Mouse (Mus musculus) left cerebral cortex, postnatal 25 days (tissue): Measurements from ENCODE around the gene Fuk. TPM values are rescaled to one million over a fixed set of nuclear protein-coding genes. Genes with fewer than 3 reads are reported as not detected.
"Not testable (repeated sequence)": the region's sequence is repeated elsewhere in the genome, so short reads cannot be mapped to it uniquely, and the experiment has no call there.

Experiments used
- DNase-seq, 2 experiments: peaks; one replicate each; pipeline ENCODE4 v3.0.0; 2022; ENCODE audit warnings: low spot score in 2 of 2, mixed read lengths in 1 of 2
- intact Hi-C: fragments of 180-260 bp; cut with DNase I; formaldehyde crosslinking; loops from one replicate; pipeline ENCODE4 v1.15.1; 2025
- total RNA-seq, 2 experiments: library from RNA; stranded (reverse); gene quantifications; 2 replicates each; pipeline ENCODE4 v1.2.3; 2021

The Fuk gene
- total RNA-seq, 2 experiments from 2014 or later = 15.9 to 19.0 TPM

- DNase-seq = no peak
- intact Hi-C loops = loop anchor here (2.0 kb wide), 1 partner anchor 15 kb away; no protein-coding TSS in a partner anchor
Measured at GRCm38 (mm10) chr8:110920032-110920772, 17.9 kb upstream of the Fuk start.

DNA sequence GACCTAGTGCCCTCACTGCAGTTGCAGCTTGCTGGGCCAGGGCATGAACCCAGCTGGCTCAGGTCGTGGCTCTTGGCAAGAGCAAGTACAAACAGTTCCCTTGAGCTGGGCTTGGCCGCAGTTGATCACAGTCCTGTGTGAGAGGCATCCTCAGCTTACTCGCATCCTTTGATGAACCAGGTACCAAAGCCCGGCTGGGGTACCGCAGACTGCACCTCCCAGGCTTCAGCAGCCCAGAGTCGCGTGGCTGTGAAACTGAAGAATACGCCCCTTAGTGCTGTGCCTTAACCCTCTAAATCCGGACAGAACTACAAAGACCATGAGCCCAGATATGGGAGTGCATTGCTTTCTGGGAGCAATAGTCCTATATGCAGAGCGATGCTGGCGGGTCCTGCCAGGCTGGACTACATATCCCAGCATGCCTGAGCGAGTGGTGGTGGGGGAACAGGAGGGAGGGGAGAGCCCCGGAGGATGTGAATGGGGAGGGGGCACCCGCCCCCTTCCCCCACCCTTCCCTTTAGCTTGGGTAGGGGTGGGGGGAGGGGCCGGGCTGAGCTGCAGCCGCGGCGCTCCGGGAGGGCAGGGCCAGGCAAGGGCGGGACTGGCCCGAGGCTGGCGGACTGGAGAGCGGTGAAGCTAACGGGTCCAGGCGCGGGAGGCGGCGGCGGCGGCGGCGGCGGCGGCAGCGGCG lies 17.2 kb upstream of the Fuk start, which contains the start of gene St3gal2:
St3gal2 (plus strand) TSS at position 582 of the 691 bp plus-strand sequence.
- intact Hi-C loops = loop anchor here (2.0 to 5.0 kb wide), 2 partner anchors 15 to 48 kb away; no protein-coding TSS in a partner anchor
- peak; percentile 91 to 97 for DNase-seq

DNA sequence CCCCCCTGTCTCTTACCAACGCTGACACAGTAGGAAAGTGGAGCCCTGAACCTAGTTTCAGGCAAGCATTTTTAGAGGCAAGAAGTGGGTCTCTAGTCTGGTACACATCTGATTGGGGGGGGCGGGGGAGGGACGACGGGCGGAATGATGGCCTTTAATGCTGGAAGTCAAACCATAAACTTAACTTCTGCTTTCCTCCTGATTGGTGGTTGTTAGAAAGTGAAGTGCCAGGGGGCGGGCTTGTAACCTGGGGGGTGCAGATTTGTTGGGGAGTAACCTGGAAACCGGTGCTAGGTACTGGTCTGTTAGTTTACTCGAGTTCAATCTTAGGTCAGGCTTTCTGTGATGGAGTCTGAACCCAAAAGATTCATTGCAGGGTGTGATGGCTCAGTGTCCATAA lies 16.2 kb upstream of the Fuk start:
- DNase-seq = no peak
- intact Hi-C loops = loop anchor here (5.0 kb wide), 1 partner anchor 49 kb away; no protein-coding TSS in a partner anchor

DNA sequence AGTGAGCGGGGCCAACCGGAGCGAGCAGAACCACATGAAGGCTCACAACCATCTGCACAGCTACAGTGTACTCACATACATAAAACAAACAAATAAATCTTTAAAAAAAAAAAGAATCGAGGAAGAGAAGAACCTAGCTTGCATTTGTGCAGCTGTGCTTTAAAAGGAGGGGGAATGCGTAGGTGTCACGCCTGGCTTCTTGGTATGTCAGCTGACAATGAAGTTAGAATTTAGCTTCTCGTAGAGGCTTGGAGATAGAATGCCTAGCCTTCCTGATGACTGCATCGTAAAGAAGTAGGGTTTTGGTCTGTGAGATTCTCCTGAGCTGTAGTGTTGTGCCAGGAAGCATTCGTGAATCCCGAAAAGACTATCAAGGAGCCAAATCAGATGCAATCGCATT lies 15.7 kb upstream of the Fuk start:
- intact Hi-C loops = loop anchor here (5.0 kb wide), 1 partner anchor 49 kb away; no protein-coding TSS in a partner anchor
- DNase-seq = peak in 1 of 2 experiments; percentile 35

DNA sequence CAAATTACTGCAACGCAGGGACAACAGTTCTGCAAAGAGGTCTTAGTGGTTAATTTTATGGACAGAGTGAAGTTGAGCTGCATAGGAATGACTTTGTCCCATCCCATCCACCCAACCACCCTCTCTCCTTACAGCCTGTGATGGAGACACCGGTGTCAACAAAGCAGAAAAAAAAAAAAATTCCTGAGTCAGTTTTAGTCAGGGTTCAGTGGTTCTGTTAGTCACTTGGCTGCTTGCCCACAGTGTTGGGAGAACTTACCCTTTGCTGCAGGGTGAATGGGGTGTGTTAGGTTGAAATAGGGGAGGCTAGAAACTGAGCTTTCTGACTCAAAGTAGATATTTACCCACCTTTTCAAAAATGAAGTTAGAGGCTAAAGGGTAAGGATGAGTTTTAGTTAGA lies 15.1 kb upstream of the Fuk start:
- intact Hi-C loops = loop anchor here (5.0 kb wide), 1 partner anchor 50 kb away; no protein-coding TSS in a partner anchor
- DNase-seq = no peak

DNA sequence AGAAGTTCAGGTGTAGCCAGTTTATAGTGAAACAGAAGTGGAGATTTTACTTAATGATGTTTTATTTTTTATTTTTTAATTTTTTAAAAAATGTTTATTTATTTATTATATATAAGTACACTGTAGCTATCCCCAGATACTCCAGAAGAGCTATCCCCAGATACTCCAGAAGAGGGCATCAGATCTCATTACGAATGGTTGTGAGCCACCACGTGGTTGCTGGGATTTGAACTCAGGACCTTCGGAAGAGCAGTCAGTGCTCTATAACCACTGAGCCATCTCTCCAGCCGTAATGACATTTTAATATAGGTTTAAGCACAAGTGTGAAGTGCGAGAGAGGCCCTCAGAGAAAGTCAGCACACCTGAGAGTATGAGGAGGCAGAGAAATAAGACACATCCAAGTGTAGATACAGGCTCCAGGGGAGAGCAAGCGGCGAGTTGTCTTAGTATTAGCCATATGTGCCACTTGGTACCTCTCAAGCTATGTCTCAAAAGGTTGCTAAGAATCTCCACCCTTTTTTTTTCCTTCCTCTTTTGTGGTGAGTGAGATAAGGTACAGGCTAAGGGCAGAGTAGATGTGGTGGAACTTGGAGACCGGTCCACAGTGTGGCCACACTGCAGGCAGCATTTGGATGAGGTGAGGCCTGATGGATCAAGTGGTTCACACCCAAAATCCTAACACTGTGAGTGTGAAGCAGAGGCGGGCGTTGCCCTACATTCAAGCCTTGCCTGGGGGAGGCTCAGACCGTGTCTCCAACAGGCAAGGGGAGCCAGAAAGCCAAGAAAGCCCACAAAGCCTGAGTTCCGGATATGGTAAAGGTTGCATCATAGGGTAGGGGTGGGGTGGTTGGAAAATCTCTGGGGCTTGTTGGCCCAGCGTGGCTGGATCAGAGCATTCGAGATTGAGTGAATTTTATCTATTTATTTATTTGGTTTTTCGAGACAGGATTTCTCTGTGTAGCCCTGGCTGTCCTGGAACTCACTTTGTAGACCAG lies 9.6 kb upstream of the Fuk start:
- intact Hi-C loops = no loop called here
- peak in 1 of 2 experiments; percentile 22 for DNase-seq

DNA sequence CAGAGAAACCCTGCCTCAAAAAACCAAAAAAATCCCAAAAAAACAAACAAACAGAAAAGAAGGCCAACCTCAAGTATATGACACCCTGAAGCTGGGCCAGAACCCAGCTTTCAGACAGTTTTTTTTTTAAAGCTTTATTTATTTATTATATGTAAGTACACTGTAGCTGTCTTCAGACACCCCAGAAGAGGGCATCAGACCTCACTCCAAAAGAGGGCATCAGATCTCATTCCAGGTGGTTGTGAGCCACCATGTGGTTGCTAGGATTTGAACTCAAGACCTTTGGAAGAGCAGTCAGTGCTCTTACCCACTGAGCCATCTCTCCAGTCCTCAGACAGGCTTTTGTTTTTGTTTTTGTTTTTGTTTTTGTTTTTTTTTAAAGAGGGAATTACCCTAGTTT lies 7.6 kb upstream of the Fuk start:
- intact Hi-C loops, DNase-seq: not testable (repeated sequence)

GRCm38 (mm10) chr8:110906682-110907081 lies 4.4 kb upstream of the Fuk start:
- no peak for DNase-seq
- intact Hi-C loops = no loop called here

GRCm38 (mm10) chr8:110905404-110905803 lies 3.1 kb upstream of the Fuk start:
- peak; percentile 23 to 54 for DNase-seq
- intact Hi-C loops = no loop called here

DNA sequence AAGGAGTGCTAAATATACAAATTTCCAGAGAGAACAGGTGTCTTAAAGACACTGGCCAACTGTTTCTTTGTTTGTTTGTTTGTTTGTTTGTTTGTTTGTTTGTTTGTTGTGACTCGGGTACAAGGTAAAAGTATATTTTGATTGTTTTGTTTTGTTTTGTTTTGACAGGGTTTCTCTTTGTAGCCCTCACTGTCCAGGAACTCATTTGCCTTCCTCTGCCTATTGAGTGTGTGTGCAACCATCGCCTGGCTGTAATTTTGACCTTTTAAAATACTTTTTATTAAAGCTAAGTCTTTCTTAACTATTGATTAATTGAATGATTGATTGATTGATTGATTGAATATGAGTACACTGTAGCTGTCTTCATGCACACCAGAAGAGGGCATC lies 284 bp upstream of the Fuk start:
- intact Hi-C loops = no loop called here
- no peak for DNase-seq

DNA sequence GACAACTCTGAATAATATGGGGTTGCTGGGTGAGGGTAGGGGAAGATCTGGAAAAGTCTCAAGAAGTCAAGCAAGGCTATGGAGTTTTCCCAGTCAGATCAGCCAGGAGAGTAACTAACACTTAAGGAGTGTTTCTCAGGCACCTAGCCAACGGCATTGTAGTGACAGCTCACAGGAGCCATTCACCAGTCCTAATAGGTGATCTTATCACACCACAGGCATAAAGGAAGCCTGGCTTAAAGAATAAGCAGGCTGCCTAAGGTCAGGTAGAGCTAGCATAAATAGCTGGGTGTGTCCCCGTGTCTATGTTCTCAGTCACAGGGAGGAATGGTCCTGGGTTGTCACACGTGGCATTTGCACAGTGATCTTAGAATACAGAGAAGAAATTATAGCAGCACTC lies 1.2 kb downstream of the Fuk start:
- intact Hi-C loops = no loop called here
- no peak for DNase-seq

DNA sequence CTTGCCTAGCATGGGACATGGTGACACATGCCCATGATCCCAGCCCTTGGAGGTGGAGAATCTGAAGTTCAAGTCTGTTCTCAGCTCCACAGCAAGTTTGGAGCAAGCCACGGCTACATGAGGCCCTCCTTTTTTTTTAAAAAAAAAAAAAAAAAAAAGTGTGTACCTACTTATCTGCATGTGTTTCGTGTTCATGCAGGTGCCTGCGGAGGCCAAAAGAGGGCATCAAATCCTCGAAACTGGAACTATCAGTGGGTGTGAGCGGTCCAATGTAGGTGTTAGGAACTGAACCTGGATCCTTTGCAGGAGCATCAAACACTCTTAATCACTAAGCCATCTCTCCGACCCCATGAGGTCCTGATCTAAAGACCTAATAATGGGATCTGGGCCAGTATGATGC lies 4.8 kb downstream of the Fuk start:
- intact Hi-C loops = no loop called here

GRCm38 (mm10) chr8:110895812-110896211 lies 6.5 kb downstream of the Fuk start:
- intact Hi-C loops = no loop called here
- DNase-seq = no peak

More for the DNA sequence above, 4.8 kb downstream of the Fuk start:
- no peak for DNase-seq

GRCm38 (mm10) chr8:110895254-110895653 lies 7.0 kb downstream of the Fuk start:
- intact Hi-C loops = no loop called here
- DNase-seq = no peak

GRCm38 (mm10) chr8:110894851-110895250 lies 7.4 kb downstream of the Fuk start:
- intact Hi-C loops = no loop called here
- no peak for DNase-seq

- intact Hi-C loops = no loop called here
- no peak for DNase-seq
Measured at GRCm38 (mm10) chr8:110892913-110893312, 9.4 kb downstream of the Fuk start.

DNA sequence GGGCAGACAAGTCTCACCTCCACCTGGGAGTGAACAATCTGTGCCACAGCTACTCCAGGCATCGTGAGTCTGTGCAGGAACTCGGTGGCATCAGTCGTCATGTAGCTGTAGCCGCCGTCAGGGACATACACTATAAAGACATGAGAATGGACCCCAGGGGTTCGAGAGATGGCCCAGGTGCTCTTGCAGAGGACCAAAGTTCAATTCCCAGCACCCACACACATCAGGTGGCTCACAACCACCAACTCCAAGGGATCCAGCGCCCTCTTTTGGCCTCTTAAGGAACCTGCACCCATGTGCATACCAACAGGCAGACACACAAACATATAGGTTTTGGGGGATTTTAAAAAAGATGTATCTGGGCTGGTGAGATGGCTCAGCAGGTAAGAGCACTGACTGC lies 10.2 kb downstream of the Fuk start:
- no peak for DNase-seq
- intact Hi-C loops = no loop called here

DNA sequence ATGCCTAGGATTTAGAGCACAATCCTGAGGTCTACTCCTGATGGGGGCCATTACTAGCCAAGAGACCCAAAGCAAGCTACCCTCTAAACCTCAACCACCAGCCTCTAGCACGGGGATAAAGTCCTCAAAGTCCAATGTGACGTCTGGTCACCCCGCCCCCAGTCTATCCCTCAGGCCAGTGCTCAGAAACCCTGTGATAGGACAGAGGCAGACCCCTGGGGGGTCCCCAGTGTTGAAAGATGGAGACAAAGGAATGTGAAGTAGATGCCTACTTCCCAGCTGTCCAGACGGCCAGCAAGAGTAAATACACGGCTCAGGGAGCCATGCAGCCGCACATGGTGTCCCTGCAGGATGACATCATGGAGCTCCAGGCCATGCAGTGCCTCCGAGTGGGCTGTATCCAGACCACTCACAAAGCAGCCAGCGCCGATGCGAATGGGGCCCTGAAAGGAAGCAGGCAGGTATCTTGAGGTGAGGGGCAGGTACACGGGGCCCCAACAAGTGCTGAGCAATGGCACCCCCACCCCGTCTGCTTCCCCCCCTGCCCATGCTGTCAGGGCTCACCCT lies 12.3 kb downstream of the Fuk start:
- intact Hi-C loops = no loop called here
- no peak for DNase-seq

DNA sequence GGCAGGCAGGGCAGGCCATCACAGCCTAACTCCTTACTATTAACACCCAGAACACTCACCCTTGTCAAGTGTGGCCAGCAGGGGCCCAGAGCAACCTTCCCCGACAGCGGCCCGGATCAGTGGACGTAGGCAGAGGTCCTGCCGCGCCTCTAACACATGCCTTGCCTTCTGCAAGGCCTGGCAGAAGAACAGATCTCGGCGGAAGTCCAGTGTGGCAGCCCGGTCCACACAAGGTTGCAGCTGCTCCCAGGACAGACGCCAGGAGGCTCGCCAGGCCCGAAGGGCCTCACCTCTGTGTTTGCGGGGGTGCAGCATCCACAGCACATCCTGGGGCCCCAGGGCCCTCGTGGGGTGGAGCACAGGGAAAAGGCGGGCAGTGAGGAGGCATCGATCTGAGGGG lies 13.4 kb downstream of the Fuk start:
- intact Hi-C loops = no loop called here
- no peak for DNase-seq
